Mouse (Mus musculus) kidney, adult 9 months (tissue): ENCODE measurements around the gene Tor3a.

Experiments used
- DNase-seq: peaks from one replicate; pipeline ENCODE4 v3.0.0; 2022

The Tor3a gene

DNA sequence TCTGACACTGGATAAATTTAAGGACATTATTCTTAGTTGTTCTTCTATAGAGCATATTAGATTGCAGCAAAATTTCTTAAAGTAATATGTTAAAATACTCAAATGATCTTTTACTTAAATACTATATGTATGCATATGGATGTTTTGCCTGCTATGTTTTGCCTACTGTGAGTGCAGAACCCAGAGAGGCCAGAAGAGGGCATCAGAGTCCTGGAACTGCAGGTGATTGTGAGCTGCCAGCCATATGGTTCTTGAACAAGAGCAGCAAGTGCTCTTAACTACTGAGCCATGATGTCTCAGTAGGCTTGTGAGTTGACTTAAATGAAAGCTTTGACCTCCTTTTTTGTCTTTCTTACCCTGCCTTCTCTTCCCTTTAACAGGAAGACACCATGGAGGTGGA, 43.2 kb downstream of the Tor3a start:
- DNase-seq = no peak

DNA sequence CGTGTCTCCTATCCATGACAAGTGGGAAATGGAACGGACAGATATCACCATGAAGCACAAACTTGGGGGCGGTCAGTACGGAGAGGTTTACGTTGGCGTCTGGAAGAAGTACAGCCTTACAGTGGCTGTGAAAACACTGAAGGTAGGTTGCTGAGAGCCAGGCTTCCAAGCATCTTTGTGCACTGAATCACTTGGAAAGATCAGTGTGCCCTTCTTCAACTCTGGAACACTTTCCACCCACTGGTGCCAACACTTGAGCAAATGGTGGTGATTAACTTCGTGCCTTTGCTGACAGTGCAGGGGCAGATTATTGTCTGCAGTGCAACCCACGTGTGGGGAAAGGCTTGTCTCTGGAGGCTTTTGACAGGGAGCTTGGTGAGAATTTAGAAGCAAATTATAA, 44.2 kb downstream of the Tor3a start:
- no peak for DNase-seq

DNA sequence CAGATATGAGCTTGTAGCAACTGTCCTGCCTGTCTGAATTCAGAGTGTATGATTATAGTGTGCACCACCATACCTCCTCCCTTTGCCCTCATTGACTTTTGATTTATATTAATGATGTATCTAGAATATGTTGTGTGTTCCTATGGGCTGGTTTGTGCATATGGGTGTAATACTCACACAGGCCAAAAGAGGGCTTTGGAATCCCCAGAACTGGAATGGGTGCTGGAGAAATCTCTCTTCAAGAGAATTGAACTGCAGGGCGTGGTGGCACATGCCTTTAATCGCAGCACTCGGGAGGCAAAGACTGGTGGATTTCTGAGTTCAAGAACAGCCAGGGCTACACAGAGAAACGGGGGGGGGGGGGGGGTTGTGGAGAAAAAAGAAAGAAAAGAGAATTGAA, 47.4 kb downstream of the Tor3a start:
- DNase-seq = no peak

DNA sequence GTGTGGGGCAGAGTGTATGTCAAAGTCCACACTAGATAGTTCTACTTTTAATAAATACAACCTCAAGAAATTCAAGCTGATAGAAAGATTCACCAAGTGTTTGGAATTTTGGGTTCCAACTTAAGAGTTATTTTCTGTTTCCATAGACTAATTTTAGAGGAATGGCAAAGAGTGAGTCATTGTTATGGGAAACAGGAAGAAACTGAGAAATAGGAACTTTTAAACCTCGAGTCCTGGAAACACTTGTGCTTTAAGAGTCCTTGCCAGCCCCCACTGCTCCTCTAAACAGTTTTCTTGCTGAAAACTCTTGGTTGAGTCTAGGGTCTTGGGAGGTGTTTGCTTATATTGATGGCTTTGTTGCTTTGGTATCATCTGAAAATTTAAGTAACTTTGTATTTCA, 49.9 kb downstream of the Tor3a start:
- no peak for DNase-seq

DNA sequence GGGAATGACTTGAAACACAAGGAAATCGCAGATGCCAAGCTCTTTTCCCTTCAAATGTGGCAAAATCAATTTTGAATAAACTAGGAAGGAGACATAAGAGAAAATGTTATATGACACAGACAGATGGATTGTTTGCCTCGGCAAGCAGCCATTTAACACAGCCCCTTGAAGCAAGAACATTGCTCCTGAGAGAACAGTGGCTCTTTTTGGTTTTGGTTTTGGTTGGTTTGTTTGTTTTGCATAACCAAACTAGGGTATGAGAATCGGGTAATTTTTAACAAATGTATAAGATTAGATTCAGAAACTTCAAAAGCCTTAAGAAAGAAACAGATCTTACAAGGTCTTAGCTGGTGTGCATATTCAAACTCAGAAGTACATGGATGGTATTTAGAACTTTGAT, 53.2 kb downstream of the Tor3a start:
- DNase-seq = no peak

DNA sequence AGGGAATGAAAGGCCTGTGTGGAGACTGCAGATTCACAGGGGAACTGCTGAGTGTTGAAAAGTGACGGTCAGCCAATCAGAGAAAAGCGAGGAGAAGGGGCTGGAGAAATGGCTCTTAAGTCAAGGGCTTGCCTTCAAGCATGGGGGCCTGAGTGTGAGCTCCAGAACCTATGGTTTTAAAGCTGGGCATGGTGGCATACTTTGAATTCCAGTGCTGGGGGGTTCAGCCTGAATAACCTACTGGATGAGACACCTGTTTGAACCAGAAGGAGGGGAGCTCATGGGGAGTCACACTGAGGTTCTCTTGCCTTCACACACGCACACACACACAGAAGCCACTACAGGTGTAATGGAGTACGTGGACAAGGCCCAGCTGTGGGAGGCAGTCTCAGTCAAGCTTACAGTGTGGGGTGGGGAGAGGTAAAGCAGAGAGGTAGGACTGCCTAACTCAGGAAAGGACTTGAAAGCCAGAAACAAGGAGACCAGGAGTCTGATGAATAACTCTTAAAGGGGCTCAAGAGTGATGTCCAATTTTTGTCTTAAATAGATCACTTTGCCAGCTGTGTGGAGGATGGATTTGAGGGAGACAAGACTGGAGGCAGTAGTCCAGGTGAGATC, 53.8 kb downstream of the Tor3a start:
- DNase-seq = no peak

DNA sequence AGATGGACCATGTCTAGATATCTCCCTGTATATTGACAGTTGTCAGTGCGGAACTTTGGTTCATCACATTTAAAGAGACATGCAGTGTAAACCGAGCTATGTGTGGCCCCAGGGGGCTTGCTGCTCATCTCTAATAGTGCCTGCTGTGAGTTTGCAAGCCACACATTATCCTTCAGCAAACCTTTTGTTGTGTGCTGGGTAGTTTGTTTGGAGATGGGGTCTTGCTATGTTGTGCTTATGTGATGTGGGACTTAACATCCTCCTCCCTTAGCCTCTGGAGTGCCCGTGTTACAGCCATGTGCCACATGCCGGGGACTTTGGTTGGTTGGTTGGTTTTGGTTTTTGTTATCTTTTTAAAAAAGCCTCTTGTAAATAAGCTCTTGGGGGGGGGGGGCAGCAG, 56.3 kb downstream of the Tor3a start:
- DNase-seq = no peak

DNA sequence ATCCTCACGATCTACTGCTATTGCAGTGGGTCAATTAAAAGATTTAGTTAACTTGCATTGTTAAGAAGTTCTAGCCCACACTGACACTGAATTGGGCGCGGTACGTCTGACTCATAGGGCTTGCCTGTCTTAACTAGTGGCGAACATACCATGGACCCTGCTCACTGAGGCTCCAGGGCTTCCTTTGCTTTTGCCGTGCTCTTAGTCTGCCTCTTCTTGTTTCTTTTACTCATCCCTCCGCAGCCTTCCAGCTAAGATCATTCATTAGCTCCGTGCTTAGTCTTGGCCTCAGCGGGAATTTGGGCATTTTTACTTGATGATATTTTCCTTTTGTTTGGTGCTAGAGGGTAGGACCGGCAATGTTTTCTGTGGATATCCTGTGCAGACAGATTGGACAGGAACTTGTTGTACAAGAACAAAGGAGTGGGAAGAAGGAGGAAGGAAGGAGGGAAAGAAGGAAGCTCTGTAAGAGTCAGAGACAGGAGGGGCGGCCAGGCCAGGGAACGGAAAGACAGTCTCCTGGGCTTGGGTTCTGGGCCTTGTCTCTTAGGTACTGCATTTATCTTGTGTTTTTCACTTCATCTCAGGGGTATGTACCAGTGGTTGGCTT, 57.1 kb downstream of the Tor3a start:
- DNase-seq = no peak

DNA sequence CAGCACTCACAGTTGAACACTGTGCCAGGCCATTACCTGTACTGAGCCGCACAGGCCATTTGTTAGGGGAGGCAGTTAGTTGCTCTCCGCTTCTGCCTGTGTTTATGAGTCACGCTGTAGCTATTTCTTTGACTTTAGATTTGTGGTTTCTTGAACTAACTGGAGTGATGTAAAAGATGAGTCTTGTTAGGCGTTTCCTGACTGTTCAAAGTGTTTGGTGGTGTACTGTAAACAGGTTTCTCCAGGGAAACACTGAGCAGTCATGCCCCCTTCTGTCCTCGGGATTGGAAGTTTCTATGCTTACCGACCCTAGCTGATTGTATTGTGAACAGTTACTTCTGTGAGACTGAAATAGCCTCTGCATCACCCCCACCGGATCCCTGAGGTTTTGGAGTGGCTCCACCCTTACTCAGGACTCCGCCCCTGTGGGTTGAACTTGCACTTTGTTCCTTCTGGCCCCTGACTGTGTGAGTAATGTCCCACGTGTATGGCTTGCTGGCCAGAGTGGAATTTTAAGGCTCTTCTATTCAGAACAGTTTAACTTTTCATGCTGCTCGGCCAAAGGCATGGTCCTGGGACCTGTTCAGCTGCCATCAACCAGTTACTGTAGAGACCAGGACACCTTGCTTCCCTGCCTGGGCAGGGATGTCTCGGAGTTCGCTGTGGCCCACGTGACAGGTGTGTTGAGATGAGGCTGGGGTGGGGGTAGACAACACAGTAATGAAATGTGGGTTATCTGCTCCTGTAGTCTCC, 58.6 kb downstream of the Tor3a start:
- peak; percentile 94 for DNase-seq

DNA sequence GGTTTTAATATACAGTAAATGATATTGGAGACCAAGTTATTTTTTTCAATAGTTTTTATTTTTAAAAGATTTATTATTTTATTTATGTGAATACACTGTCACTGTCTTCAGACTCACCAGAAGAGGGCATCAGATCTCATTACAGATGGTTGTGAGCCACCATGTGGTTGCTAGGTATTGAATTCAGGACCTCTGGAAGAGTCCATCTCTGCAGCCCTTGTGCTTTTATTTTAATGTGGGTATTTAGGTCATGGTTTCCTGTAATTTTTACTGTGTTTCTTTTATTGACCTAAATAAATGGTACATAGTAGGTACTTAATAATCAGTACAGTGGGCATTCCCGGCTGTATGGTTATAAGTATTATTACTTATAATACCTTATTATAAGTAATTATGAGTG, 59.4 kb downstream of the Tor3a start:
- no peak for DNase-seq

DNA sequence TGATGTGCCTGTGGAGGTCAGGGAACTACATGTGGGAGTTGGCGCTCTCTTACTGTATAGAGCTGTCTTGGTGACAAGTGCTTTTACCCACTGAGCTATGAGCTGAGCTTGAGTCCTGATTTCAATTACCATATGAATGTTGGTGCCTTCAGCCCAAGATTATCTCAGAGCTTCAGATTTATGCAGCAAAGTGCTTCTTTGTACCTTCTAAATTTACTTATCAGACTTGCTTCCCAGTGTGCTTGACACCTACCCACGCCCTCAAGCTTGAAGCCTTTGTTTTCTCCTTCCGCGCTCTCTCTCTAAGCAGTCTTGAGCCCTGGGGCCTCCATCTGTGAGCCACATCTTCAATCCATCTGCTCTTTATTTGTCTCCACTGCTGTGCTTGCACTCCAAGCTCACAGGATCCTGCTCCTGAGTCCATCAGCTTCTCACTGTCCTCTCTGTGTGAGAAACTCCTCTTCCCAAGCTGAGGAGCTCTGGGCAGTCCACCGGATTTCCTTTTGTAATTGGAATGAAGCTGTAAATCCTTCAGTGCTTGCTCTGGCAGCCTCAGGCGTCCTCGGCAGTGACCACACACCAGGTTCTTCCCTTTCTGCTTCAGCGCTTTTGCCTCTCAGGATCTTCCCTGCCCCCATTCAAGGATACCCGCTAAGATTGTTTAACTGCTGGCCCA, 60.2 kb downstream of the Tor3a start:
- DNase-seq = peak; percentile 74

DNA sequence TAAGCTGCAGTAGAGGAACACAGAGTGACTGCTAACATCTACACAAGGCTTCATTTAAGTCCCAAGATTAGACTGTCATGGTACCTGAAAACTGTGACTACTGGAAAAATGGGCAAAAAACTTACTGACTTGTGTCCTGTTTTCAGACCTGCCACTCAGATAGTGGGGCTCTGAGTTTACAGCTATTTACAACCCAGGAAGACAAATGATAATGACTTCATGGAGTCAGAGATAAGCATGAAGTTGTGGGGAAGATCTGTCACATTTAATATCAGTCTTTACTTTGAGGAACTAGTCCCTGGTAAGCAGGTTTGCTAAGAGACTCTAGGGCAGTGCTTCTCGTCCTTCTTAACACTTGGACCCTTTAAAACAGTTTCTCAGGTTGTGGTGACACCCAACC, 63.9 kb downstream of the Tor3a start:
- DNase-seq = no peak

DNA sequence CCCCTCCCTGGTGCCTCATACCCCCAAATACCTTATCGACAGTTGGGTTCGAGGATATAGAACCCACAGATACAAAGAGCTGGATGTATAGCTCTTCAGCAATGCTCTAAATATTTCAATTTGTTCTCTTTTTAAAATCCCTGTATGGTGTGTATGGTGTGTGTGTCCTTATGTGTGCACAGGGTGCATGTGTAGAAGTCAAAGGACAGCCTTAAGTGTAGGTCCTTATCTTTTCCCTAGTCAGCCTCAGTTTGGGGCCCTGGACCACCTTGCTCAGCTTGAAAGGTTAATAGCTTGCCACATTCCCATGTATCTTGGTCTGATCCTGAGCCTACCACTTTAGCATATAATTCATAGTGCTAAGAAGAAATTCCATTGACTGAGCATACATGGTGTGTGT, 65.7 kb downstream of the Tor3a start:
- no peak for DNase-seq

DNA sequence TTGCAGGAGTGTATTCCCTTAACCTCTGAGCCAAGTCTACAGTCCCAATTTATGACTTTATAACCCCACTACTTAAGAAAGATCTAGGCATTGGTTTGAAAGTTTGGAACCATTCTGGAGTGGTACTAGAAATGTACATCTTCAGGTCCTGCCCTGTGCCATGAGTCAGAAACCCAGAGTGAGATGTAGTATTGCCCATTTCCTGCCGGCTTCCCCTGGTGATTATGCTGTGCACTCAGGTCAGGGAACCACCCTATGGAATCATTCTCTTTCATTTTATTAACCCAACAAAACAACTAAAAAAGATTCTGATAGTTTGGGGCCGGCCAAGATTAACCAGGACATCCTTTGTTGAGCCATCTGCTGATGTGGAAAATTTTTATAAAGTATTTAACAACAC, 68.2 kb downstream of the Tor3a start:
- DNase-seq = no peak

DNA sequence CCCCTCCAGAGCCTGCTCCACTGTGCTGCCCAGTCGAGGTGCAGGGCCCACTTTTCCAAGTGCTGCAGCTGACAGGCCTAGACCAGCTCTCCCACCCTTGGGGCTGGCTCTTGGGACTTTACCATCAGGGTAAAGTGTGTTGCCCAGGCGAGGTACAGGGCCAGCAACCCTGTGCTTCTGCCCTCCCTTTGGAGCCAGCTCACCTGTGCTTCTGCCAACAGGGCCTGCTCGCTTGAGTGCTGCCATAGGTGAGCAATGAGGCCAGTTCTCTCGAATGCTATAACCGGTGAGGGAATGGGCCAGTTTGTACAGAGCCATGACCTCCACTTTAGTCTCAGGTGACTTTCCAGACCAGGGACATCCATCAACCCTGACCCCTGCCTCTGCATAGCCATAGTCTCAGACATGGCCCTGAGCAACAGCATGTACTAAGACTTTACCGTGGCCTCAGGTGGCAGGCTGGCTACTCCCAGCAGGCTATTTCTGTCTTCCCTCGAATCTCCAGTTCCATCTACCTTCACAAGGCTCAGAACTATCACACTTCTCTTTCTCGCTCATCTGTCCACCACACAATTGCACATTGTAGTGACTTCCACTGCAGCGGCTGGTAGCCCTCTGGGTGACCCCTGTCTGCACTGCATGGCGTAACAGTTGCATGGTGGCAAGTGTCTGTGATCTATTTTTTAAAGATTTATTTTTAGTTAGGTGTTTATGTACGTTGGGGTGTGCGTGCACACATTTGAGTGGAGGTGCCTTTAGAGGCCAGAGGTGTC, 68.9 kb downstream of the Tor3a start:
- peak; percentile 35 for DNase-seq
